Mouse (Mus musculus) heart, adult 2 months (tissue): ENCODE results near the gene Hist1h2bg. TPM values are rescaled to one million over a fixed set of nuclear protein-coding genes. Genes with fewer than 3 reads are reported as not detected.
"Not testable (repeated sequence)": the region's sequence is repeated elsewhere in the genome, so short reads cannot be mapped to it uniquely, and the experiment has no call there.

Experiments used
- DNase-seq, 2 experiments: peaks; one replicate each; pipeline ENCODE4 v3.0.0; 2021
- H3K27ac ChIP-seq: fragments of 200-600 bp; 2 replicates; pipeline ENCODE4 v1.8.1; 2022
- H3K27me3 ChIP-seq: fragments of 200-500 bp; 2 replicates; pipeline ENCODE4 v1.6.1; 2012; ENCODE audit warnings: mild to moderate bottlenecking, low read length, inconsistent platforms, mixed read lengths; ENCODE audit not compliant: control insufficient read depth, insufficient read depth
- H3K36me3 ChIP-seq: fragments of 200-500 bp; 2 replicates; pipeline ENCODE4 v1.6.1; 2012; ENCODE audit warnings: low read length, inconsistent platforms; ENCODE audit not compliant: control insufficient read depth, insufficient read depth
- H3K4me1 ChIP-seq: fragments of 200-500 bp; 2 replicates; pipeline ENCODE4 v1.6.1; 2011; ENCODE audit warnings: low read length; ENCODE audit not compliant: control insufficient read depth, insufficient read depth
- H3K4me3 ChIP-seq: fragments of 200-600 bp; 2 replicates; pipeline ENCODE4 v1.8.1; 2022
- H3K79me2 ChIP-seq: fragments of 200-500 bp; replicated peaks from 2 replicates; pipeline ENCODE4 v1.6.1; 2012; ENCODE audit warnings: mild to moderate bottlenecking, inconsistent platforms, low read length, moderate library complexity, mixed read lengths; ENCODE audit not compliant: control insufficient read depth, insufficient read depth
- H3K9ac ChIP-seq: fragments of 200-500 bp; 2 replicates; pipeline ENCODE4 v1.6.1; 2012; ENCODE audit warnings: low read depth, mild to moderate bottlenecking, control low read depth, inconsistent platforms, low read length, mixed read lengths
- CTCF ChIP-seq: fragments of 200-600 bp; IDR thresholded peaks from 2 replicates; pipeline ENCODE4 v1.8.1; 2022; ENCODE audit warnings: antibody characterized with exemption, mild to moderate bottlenecking, moderate library complexity
- EP300 ChIP-seq: fragments of 200-500 bp; IDR thresholded peaks from 2 replicates; pipeline ENCODE4 v1.6.1; 2011; ENCODE audit warnings: low read depth, low read length, control low read depth; ENCODE audit not compliant: insufficient read depth
- POLR2A ChIP-seq: fragments of 200-500 bp; IDR thresholded peaks from 2 replicates; pipeline ENCODE4 v1.6.1; 2011; ENCODE audit warnings: mild to moderate bottlenecking, low read depth, low read length, control low read depth; ENCODE audit not compliant: insufficient read depth
- WGBS: fragments of 180-500 bp; shearing (Covaris S2); methylation state at CpG from one replicate; pipeline ENCODE4 v1.1.7; 2018; 5-methylcytosine and 5-hydroxymethylcytosine counted together
- intact Hi-C: fragments of 180-260 bp; cut with DNase I; formaldehyde crosslinking; loops from one replicate; pipeline ENCODE4 v1.15.1; 2025
- polyA plus RNA-seq: library from polyadenylated mRNA; depleted of rRNA; stranded (reverse); fragments of >200 nt; gene quantifications from 2 replicates; pipeline ENCODE4 v1.2.3, GENCODE M21; 2012
- total RNA-seq, 2 experiments: library from RNA; stranded (reverse); gene quantifications; 2 replicates each; pipeline ENCODE4 v1.2.3; 2021

The Hist1h2bg gene
- total and polyA plus RNA-seq, 3 experiments = 3.3 to 19.5 (median 16.4) TPM

- H3K36me3 ChIP-seq = peaks cover 14% of the 10 kb centered on the region
- TF ChIP-seq EP300 (no peak), CTCF (no peak), POLR2A (no peak)
- no peaks in the 10 kb centered on the region for H3K79me2 ChIP-seq
- peak overlapping the region; percentile 97; the same call in 1 of the 2 replicates for H3K27ac ChIP-seq
- 22% methylated on average over 9 of the region's 9 CpGs for WGBS
- peaks cover 4% of the 10 kb centered on the region for H3K4me1 ChIP-seq
- intact Hi-C loops = loop anchor here (5.0 kb wide), 2 partner anchors 90 to 210 kb away; partner anchors contain the start of genes Hist1h1e and Hist1h2be
- H3K4me3 ChIP-seq = peak overlapping the region; percentile 86
- no peak for DNase-seq
- H3K27me3 ChIP-seq = no peaks in the 10 kb centered on the region
- no peak overlapping the region for H3K9ac ChIP-seq
Measured at GRCm38 (mm10) chr13:23532262-23533075, 38.7 kb upstream of the Hist1h2bg start.

- intact Hi-C loops = loop anchor here (5.0 kb wide), 2 partner anchors 89 to 209 kb away; partner anchors contain the start of genes Hist1h1e and Hist1h2be
- peak within 1 kb of the TSS; percentile 60 for H3K9ac ChIP-seq
- H3K27me3 ChIP-seq, H3K4me1 ChIP-seq, H3K79me2 ChIP-seq, H3K27ac ChIP-seq: not testable (repeated sequence)
- TF ChIP-seq CTCF = peak; percentile 34
- WGBS = 1% methylated on average over 31 of the region's 53 CpGs
- peak in 1 of 2 experiments; percentile 47 for DNase-seq
- peaks cover 14% of the 10 kb centered on the region for H3K36me3 ChIP-seq
- H3K4me3 ChIP-seq = peak within 1 kb of the TSS; percentile 51
Measured at GRCm38 (mm10) chr13:23533560-23534367, 37.4 kb upstream of the Hist1h2bg start, which contains the start of gene Hist1h2af. Gene Hist1h2af (plus strand): TSS chr13:23533906.

DNA sequence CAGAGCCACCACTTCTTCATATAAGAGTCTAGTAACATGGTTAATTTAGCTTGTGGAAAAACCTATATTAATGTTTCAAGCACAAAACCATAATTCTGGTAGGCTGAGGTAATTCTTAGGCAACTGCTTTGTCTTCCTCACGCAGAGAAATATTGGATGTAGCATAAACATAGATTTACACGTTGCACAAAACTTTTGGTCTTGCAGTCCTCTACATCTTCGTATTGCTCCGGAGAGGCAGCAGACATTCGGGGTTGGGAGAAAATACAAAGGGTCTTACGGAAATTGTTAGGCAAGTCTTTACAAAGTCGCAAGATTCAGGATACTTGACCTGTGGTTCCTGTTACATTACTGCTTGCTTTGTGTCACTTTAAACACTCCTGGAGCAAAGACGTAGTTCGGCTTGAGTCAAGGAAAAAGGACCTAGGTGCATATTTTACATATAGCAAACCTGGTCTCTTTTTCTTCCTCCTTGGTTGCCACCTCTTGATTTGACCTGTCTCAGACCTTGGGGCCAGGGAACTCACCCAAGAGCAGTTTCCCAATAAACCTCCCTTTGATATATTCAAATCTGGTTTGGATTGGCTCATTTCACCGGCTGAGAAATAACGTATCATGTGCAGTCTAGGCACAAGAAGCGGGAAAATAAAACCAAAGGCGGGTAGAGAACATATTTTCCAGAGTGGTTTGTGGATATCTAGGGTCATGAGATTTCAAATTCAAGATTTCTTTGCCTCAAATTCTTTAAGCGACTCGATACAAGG, 36.6 kb upstream of the Hist1h2bg start:
- peaks cover 14% of the 10 kb centered on the region for H3K36me3 ChIP-seq
- TF ChIP-seq EP300 (no peak), CTCF (no peak), POLR2A (no peak; the same call in 1 of the 2 replicates)
- no peak for DNase-seq
- H3K79me2 ChIP-seq = no peaks in the 10 kb centered on the region
- H3K27me3 ChIP-seq = no peaks in the 10 kb centered on the region
- intact Hi-C loops = loop anchor here (5.0 kb wide), 2 partner anchors 88 to 208 kb away; partner anchors contain the start of genes Hist1h1e and Hist1h2be
- no peak overlapping the region; the same call in 1 of the 2 replicates for H3K27ac ChIP-seq
- H3K4me1 ChIP-seq = peaks cover 4% of the 10 kb centered on the region
- H3K4me3 ChIP-seq = peak overlapping the region; percentile 51
- WGBS = 6% methylated on average over 15 of the region's 15 CpGs
- H3K9ac ChIP-seq = no peak overlapping the region

GRCm38 (mm10) chr13:23535137-23536075, 35.8 kb upstream of the Hist1h2bg start, which contains the start of gene Hist1h3g:
Gene Hist1h3g (plus strand): TSS chr13:23535422.
- DNase-seq = peak; percentile 85 to 86
- H3K27ac ChIP-seq, H3K27me3 ChIP-seq, intact Hi-C loops, H3K79me2 ChIP-seq, H3K4me1 ChIP-seq, H3K9ac ChIP-seq: not testable (repeated sequence)
- TF ChIP-seq POLR2A = peak; percentile 22; the same call in 1 of the 2 replicates
- TF ChIP-seq EP300 = 0 out of 2 replicates have a peak, but pooled peaks have one; percentile 48
- peak; percentile 35 for TF ChIP-seq CTCF
- peak within 1 kb of the TSS; percentile 51 for H3K4me3 ChIP-seq
- 2% methylated on average over 48 of the region's 62 CpGs for WGBS
- peaks cover 14% of the 10 kb centered on the region for H3K36me3 ChIP-seq
